Mouse (Mus musculus) T-helper 1 cell (primary cell): ENCODE data around the gene Dnah9.

Experiments
- in situ Hi-C: fragments of 300-600 bp; cut with MboI, MseI; formaldehyde crosslinking; loops from one replicate; pipeline ENCODE4 v1.15.1; 2025; ENCODE audit warnings: high pct_unique_total_duplicates

Gene Dnah9

DNA sequence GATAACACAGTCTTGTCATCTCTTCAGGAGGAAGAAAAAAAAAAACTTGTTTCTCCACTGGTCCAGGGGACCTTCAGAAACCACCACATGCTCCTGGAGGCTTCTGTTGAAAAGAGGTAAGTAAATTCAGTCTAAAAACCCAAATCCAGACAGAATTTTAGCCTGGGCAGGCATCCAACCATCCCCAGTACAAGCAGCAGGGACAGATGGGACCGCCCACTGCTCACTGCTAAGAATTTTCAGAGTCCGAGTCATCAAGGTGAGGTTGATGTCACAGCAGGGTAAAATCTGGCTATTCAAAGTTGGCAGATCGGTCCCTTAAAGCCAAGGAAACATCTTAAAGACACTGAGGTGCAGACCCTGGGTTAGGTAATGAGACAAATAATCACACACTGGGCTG lies 366.5 kb downstream of the Dnah9 start:
- in situ Hi-C loops, result loop anchor here (5.0 to 25.0 kb wide), 2 partner anchors 40 to 1235 kb away; partner anchors contain the start of gene Tmem220

DNA sequence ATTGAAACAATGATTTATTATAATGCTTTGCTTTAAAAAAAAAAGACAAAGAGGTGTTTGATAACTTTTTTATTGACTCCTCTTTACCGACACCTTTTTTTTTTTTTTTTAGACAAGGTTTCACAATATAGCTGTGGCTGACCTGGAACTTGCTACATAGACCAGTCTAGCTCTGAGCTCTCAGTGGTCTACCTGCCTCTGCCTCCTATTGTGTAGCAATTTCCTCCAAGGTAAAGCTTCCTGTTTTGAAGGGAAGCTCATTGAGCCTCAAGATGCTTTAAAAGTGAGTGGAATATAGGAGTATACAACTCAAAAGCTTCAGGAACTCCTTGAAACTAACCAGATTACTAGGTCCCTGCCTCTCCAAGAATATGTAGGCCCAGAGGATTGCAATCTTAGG lies 372.5 kb downstream of the Dnah9 start:
- in situ Hi-C loops, result no loop called here

DNA sequence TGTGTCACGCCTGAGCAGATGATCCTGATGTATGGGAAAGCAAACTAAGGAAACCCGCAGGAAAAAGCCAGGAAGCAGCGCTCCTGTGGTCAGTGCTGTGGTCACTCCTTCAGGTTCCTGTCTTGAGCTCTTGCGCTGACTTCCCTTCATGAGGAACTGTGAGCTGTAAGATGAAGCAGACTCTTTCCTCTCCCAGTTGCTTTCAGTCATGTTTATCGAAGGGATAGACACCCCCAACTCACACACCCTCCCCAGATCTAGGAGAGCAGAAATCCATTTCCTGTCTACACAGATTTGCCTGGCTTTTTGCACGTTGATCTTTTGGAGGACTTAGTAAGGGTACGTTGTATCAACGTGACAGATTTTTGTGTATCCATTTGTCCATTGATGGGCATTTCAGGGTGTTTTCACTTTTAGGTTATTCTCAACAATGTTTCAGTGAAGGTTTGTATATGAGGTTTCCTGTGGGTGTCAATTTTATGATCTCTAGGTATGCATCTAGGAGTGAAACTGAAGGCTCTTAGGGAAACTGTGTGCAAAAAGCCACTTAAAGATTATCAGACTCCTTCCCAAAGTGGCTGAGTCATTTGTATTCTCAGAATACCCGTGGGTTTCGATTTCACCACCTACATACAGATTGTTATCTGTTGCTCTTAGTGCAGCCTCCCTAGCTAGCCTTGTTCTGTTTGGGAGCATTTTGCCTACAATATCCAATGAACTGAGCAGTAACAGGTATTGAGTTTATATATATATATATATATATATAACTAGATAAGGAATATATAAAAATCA lies 373.7 kb downstream of the Dnah9 start:
- in situ Hi-C loops, result no loop called here

GRCm38 (mm10) chr11:65788154-65788553 lies 380.2 kb downstream of the Dnah9 start, which contains the start of gene Map2k4:
Map2k4 (minus strand) TSS chr11:65788297.
- in situ Hi-C loops, result no loop called here

- in situ Hi-C loops, result no loop called here
These were observed 380.8 kb downstream of the Dnah9 start for GRCm38 (mm10) chr11:65787421-65788151.

DNA sequence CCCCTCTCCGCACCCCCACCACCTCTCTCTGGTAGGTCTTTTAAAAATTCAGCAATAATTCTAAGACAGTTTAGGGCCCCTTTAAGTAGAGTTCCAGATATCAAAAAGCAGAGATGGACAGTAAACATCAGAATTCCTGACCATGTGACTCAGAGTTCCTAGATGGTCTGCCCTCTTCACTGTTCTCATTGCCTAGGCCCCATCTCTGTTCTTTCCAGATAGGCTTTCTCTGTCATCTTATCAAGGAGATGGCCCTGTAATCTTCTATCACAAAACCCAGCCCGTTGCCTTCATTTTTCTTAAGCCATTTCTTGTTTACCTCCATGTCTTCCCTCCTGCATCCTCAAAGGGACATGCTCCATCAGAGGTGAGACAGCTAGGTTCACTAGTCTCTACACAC lies 382.2 kb downstream of the Dnah9 start:
- in situ Hi-C loops, result no loop called here

DNA sequence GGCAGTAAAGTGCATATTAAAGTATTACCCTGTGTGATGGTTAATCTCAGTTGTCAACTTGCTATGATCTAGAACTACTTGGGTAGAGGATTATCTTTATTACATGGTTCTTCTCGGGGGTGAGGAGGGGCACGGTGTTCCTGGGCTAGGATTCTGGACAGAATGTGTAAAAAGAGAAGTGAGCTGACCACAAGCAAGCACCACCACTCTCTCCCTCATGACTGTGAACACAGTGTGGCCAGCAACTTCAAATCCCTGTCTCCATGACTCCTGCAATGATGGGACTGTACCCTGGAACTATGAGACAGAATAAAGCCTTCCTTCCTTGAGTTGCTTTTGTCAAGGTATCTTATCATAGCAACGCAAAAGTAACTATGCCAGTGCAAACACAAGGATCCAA lies 386.8 kb downstream of the Dnah9 start:
- in situ Hi-C loops, result no loop called here
